In the genomic region with DNA sequence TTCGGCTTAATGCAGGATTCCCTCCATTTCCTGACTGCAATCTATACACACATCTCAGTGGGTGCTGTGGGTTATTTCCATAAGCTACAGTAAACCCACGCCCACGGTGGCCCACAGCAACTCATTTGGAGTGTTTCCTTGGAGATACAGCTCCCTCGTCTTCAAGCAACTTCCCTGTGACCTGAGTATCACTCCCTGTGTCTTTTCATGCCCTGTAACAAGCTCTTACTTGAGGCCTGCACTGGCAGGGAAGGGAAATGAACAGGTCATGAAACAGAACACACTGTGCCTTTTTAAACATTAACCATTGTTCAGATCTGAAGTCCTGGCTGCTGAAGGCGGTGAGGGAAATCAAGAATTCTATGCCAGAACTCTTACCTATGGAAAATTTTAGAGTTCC, we compare ENCODE assay signal across 18 mouse cellular contexts. TPM values are rescaled to one million over a fixed set of nuclear protein-coding genes. Genes with fewer than 3 reads are reported as not detected.
DNase-seq lines count a peak whose midpoint lies in the region; ATAC-seq lines count a peak whose summit lies in the region.
"Had no signal": no experiment of that assay in that cellular context is flagged by ENCODE, and none has a peak within 500 bp of the region (broad histone marks: within the 10 kb centered on the region; RNA-seq: fewer than 3 reads in every experiment).

No protein-coding gene starts in this region.

- no peak overlapping the region for H3K9ac ChIP-seq in lung, embryonic 15.5 days
- no peak overlapping the region for H3K9ac ChIP-seq in kidney, embryonic 14.5 days (ENCODE audit: low read depth, low read length)
- H3K9ac ChIP-seq: forebrain, embryonic 12.5 days; limb, embryonic 13.5 days; neural tube, embryonic 13.5 days had no signal

- H3K36me3 ChIP-seq in lung, embryonic 15.5 days: no peaks in the 10 kb centered on the region
- H3K36me3 ChIP-seq in kidney, embryonic 14.5 days (ENCODE audit: control insufficient read depth, insufficient read depth, low read length): no peaks in the 10 kb centered on the region
- H3K36me3 ChIP-seq: forebrain, embryonic 12.5 days; heart, embryonic 10.5 days; limb, embryonic 13.5 days; neural tube, embryonic 13.5 days had no signal

- peaks cover 13% of the 10 kb centered on the region for H3K4me1 ChIP-seq in lung, embryonic 15.5 days
- H3K4me1 ChIP-seq in kidney, embryonic 14.5 days (ENCODE audit: control insufficient read depth, insufficient read depth, low read length): peaks cover under 1% of the 10 kb centered on the region

- WGBS in lung, embryonic 15.5 days: 62% methylated on average over 5 of the region's 5 CpGs
- WGBS in kidney, embryonic 14.5 days: 68% methylated on average over 5 of the region's 5 CpGs

- H3K27ac ChIP-seq in lung, embryonic 15.5 days: peak overlapping the region; percentile 74
- peak overlapping the region; percentile 67; the same call in 1 of the 2 replicates for H3K27ac ChIP-seq in kidney, embryonic 14.5 days (ENCODE audit: low read depth, low read length)
- H3K27ac ChIP-seq: forebrain, embryonic 12.5 days; heart, embryonic 10.5 days; limb, embryonic 13.5 days; macrophage; neural tube, embryonic 13.5 days had no signal

- no peaks in the 10 kb centered on the region for H3K27me3 ChIP-seq in lung, embryonic 15.5 days
- no peaks in the 10 kb centered on the region for H3K27me3 ChIP-seq in kidney, embryonic 14.5 days (ENCODE audit: control insufficient read depth, insufficient read depth, low read length)
- H3K27me3 ChIP-seq: CH12.LX; forebrain, embryonic 12.5 days; limb, embryonic 13.5 days; neural tube, embryonic 13.5 days had no signal

- peak; percentile 93 for ATAC-seq in frontal cortex, adult (ENCODE audit: low TSS enrichment)
- no peak for ATAC-seq in lung, embryonic 15.5 days (ENCODE audit: borderline replicate concordance, extremely low read depth, low FRiP score, low TSS enrichment)
- no peak for ATAC-seq in kidney, embryonic 14.5 days (ENCODE audit: low FRiP score, low TSS enrichment)
- ATAC-seq: activated CD4-positive, CD25-positive, alpha-beta regulatory T cell, adult 4 months had no signal

- H3K9me3 ChIP-seq in lung, embryonic 15.5 days: no peaks in the 10 kb centered on the region
- H3K9me3 ChIP-seq in kidney, embryonic 14.5 days (ENCODE audit: control insufficient read depth, low read length): no peaks in the 10 kb centered on the region
- H3K9me3 ChIP-seq: forebrain, embryonic 12.5 days; heart, embryonic 10.5 days; limb, embryonic 13.5 days; neural tube, embryonic 13.5 days had no signal

- no peak overlapping the region for H3K4me2 ChIP-seq in lung, embryonic 15.5 days
- H3K4me2 ChIP-seq in kidney, embryonic 14.5 days (replicated peaks; ENCODE audit: low read depth, low read length): no peak overlapping the region
- H3K4me2 ChIP-seq: forebrain, embryonic 12.5 days; limb, embryonic 13.5 days; neural tube, embryonic 13.5 days had no signal

- DNase-seq in frontal cortex, postnatal 25 days (ENCODE audit: low spot score in 2 of 2): no peak
- no peak for DNase-seq in lung, adult 18-20 months
- DNase-seq in right cerebral cortex, postnatal 14 days: peak; percentile 48
- DNase-seq in ovary, adult 18-20 months (ENCODE audit: low spot score): no peak
- DNase-seq in cerebellum, postnatal 36 days: no peak
- DNase-seq: adrenal gland, postnatal 36 days; layer of hippocampus, adult 9-11 months; thymus, postnatal 25 days had no signal

- no peak overlapping the region for H3K4me3 ChIP-seq in lung, embryonic 15.5 days
- no peak overlapping the region for H3K4me3 ChIP-seq in kidney, embryonic 14.5 days (ENCODE audit: low read length)
- H3K4me3 ChIP-seq: forebrain, embryonic 12.5 days; heart, embryonic 10.5 days; limb, embryonic 13.5 days; neural tube, embryonic 13.5 days had no signal

RNA-seq across cellular contexts. Expression of a gene that starts 40.3 kb away (rescaled TPM):
- polyA plus RNA-seq in lung, embryonic 15.5 days (2015; fragmentation: Nextera tagmentation; extraction: Ambion mirVana): 72.1 and 73.6 TPM in 2 replicates
- polyA plus RNA-seq in kidney, embryonic 14.5 days (2014; fragmentation: Nextera tagmentation; extraction: Ambion mirVana): 87.7 and 98.5 TPM in 2 replicates
